Mouse (Mus musculus): ENCODE data around the gene Rnf227. TPM values are rescaled to one million over a fixed set of nuclear protein-coding genes. Genes with fewer than 3 reads are reported as not detected.
A peak's percentile ranks its signal among the peaks of the same experiment; 100 is the strongest.

Rnf227 gene
- 8.0 and 8.3 TPM in 2 replicates for polyA plus RNA-seq (2015; fragmentation: Nextera tagmentation; extraction: Ambion mirVana)

- Histone ChIP-seq H3K27me3 (replicated peaks; ENCODE audit: control insufficient read depth, insufficient read depth, low read length) (peaks cover 4% of the 10 kb centered on the region; the same call in 1 of the 2 replicates), H3K9me3 (ENCODE audit: control insufficient read depth, low read length) (no peaks in the 10 kb centered on the region), H3K36me3 (ENCODE audit: control insufficient read depth, insufficient read depth, low read length) (peaks cover 5% of the 10 kb centered on the region; the same call in 1 of the 2 replicates), H3K9ac (ENCODE audit: low read depth, low read length) (peak within 1 kb of the TSS; percentile 76), H3K4me1 (ENCODE audit: control insufficient read depth, insufficient read depth, low read length) (peaks cover 15% of the 10 kb centered on the region), H3K27ac (ENCODE audit: low read length) (peak within 1 kb of the TSS; percentile 41), H3K4me3 (ENCODE audit: low read length) (peak within 1 kb of the TSS; percentile 68), H3K4me2 (ENCODE audit: low read depth, low read length) (peak within 1 kb of the TSS; percentile 97)
- WGBS, result 2% methylated on average over 99 of the region's 99 CpGs
- peak; percentile 89 for ATAC-seq
These were observed at the start of gene Rnf227 for GRCm38 (mm10) chr11:69340161-69341131. Rnf227 (plus strand) TSS chr11:69340461.

DNA sequence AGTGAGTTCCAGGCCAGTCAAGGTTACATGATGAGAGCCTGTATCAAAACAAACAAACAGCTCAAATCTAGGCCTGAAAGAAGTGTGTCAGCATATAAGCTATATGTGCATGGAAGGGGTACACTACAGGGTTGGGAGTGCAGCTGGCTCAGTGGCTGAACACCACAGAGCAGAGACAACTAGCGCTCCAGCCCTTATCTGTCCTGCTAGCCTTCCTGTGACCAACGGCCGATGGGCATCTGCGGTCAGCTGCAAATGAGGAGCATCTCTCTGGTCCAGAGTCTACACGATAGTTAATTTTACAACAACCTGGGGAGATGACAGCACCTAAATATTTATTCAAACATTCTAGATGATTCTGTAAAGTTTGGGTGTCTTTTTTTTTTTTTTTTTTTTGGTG is 49.1 kb upstream of the Rnf227 start:
- Histone ChIP-seq H3K4me1 (ENCODE audit: control insufficient read depth, insufficient read depth, low read length) (no peaks in the 10 kb centered on the region), H3K9ac (ENCODE audit: low read depth, low read length) (no peak overlapping the region), H3K4me3 (ENCODE audit: low read length) (no peak overlapping the region), H3K27ac (ENCODE audit: low read length) (no peak overlapping the region), H3K36me3 (ENCODE audit: control insufficient read depth, insufficient read depth, low read length) (no peaks in the 10 kb centered on the region), H3K4me2 (ENCODE audit: low read depth, low read length) (no peak overlapping the region), H3K9me3 (ENCODE audit: control insufficient read depth, low read length) (no peaks in the 10 kb centered on the region), H3K27me3 (replicated peaks; ENCODE audit: control insufficient read depth, insufficient read depth, low read length) (no peaks in the 10 kb centered on the region)
- WGBS, result 85% methylated on average over 5 of the region's 5 CpGs
- ATAC-seq, result no peak

GRCm38 (mm10) chr11:69295286-69295685 is 45.0 kb upstream of the Rnf227 start:
- no peak for ATAC-seq
- Histone ChIP-seq H3K9me3 (ENCODE audit: control insufficient read depth, low read length) (no peaks in the 10 kb centered on the region), H3K9ac (ENCODE audit: low read depth, low read length) (no peak overlapping the region), H3K4me1 (ENCODE audit: control insufficient read depth, insufficient read depth, low read length) (no peaks in the 10 kb centered on the region), H3K27ac (ENCODE audit: low read length) (no peak overlapping the region), H3K4me3 (ENCODE audit: low read length) (no peak overlapping the region), H3K4me2 (ENCODE audit: low read depth, low read length) (no peak overlapping the region), H3K36me3 (ENCODE audit: control insufficient read depth, insufficient read depth, low read length) (no peaks in the 10 kb centered on the region; the same call in 1 of the 2 replicates), H3K27me3 (replicated peaks; ENCODE audit: control insufficient read depth, insufficient read depth, low read length) (no peaks in the 10 kb centered on the region)
- WGBS, result 92% methylated on average over 3 of the region's 3 CpGs

GRCm38 (mm10) chr11:69297799-69298198 is 42.5 kb upstream of the Rnf227 start:
- Histone ChIP-seq H3K4me2 (ENCODE audit: low read depth, low read length) (no peak overlapping the region), H3K27me3 (replicated peaks; ENCODE audit: control insufficient read depth, insufficient read depth, low read length) (no peaks in the 10 kb centered on the region), H3K27ac (ENCODE audit: low read length) (no peak overlapping the region), H3K4me1 (ENCODE audit: control insufficient read depth, insufficient read depth, low read length) (no peaks in the 10 kb centered on the region), H3K4me3 (ENCODE audit: low read length) (no peak overlapping the region), H3K9me3 (ENCODE audit: control insufficient read depth, low read length) (no peaks in the 10 kb centered on the region), H3K36me3 (ENCODE audit: control insufficient read depth, insufficient read depth, low read length) (peaks cover 3% of the 10 kb centered on the region), H3K9ac (ENCODE audit: low read depth, low read length) (no peak overlapping the region)
- ATAC-seq, result no peak
- WGBS, result 85% methylated on average over 2 of the region's 2 CpGs

DNA sequence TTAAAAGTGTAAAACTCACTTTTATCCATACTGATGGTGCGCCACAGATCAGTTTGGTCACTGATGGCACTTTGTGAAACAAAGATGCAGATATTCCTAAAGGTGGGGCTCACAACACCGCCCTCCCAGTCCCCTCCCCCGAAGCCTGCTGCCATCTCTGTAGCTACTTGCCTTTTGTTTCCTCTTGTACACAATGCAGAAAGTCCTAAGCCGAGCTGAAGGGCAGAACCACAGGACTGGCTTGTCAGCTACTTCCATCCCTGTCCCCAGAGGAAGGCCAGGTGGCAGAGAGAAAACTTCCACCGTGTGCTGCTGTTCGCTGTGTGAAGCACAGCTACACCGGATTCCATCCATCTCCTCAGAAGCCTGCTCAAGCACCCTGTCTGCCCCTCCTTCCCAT is 42.0 kb upstream of the Rnf227 start:
- Histone ChIP-seq H3K36me3 (ENCODE audit: control insufficient read depth, insufficient read depth, low read length) (peaks cover 3% of the 10 kb centered on the region), H3K4me2 (ENCODE audit: low read depth, low read length) (no peak overlapping the region), H3K4me3 (ENCODE audit: low read length) (no peak overlapping the region), H3K27me3 (replicated peaks; ENCODE audit: control insufficient read depth, insufficient read depth, low read length) (no peaks in the 10 kb centered on the region), H3K9ac (ENCODE audit: low read depth, low read length) (no peak overlapping the region), H3K4me1 (ENCODE audit: control insufficient read depth, insufficient read depth, low read length) (no peaks in the 10 kb centered on the region), H3K9me3 (ENCODE audit: control insufficient read depth, low read length) (no peaks in the 10 kb centered on the region), H3K27ac (ENCODE audit: low read length) (no peak overlapping the region)
- WGBS, result 76% methylated on average over 7 of the region's 7 CpGs
- no peak for ATAC-seq

DNA sequence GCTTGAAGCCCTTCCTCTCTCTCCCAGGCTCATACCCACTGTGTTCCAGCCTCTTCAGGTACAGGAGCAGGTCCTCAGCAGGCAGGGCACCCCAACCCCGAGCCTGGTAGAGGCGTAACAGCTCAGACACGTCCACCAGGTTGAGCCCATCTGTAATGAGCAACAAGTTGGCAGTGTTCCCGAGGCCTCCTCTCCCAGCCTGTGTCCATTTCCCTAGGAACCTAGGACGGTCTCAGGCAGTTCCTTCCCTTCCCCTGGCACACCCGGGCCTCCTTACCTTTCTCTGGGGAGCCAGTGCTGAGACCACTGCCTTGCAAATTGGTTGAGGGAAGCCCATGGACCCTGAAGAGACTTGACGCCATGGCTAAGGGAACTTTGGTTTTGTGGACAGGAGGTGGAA is 37.4 kb upstream of the Rnf227 start:
- no peak overlapping the region for H3K4me2 ChIP-seq (ENCODE audit: low read depth, low read length)
- no peaks in the 10 kb centered on the region for H3K9me3 ChIP-seq (ENCODE audit: control insufficient read depth, low read length)
- no peak overlapping the region for H3K9ac ChIP-seq (ENCODE audit: low read depth, low read length)
- 81% methylated on average over 7 of the region's 7 CpGs for WGBS
- no peak overlapping the region for H3K4me3 ChIP-seq (ENCODE audit: low read length)
- H3K36me3 ChIP-seq (ENCODE audit: control insufficient read depth, insufficient read depth, low read length), result peaks cover 15% of the 10 kb centered on the region
- no peaks in the 10 kb centered on the region for H3K27me3 ChIP-seq (replicated peaks; ENCODE audit: control insufficient read depth, insufficient read depth, low read length)
- no peak overlapping the region for H3K27ac ChIP-seq (ENCODE audit: low read length)
- no peaks in the 10 kb centered on the region for H3K4me1 ChIP-seq (ENCODE audit: control insufficient read depth, insufficient read depth, low read length)
- ATAC-seq, result no peak

- H3K4me1 ChIP-seq (ENCODE audit: control insufficient read depth, insufficient read depth, low read length), result no peaks in the 10 kb centered on the region
- H3K36me3 ChIP-seq (ENCODE audit: control insufficient read depth, insufficient read depth, low read length), result peaks cover 23% of the 10 kb centered on the region
- 93% methylated on average over 9 of the region's 9 CpGs for WGBS
- no peak overlapping the region for H3K9ac ChIP-seq (ENCODE audit: low read depth, low read length)
- H3K27ac ChIP-seq (ENCODE audit: low read length), result no peak overlapping the region
- no peaks in the 10 kb centered on the region for H3K27me3 ChIP-seq (replicated peaks; ENCODE audit: control insufficient read depth, insufficient read depth, low read length)
- H3K4me2 ChIP-seq (ENCODE audit: low read depth, low read length), result no peak overlapping the region
- no peak overlapping the region for H3K4me3 ChIP-seq (ENCODE audit: low read length)
- H3K9me3 ChIP-seq (ENCODE audit: control insufficient read depth, low read length), result no peaks in the 10 kb centered on the region
- no peak for ATAC-seq
These were observed 35.0 kb upstream of the Rnf227 start for GRCm38 (mm10) chr11:69305291-69305690.

GRCm38 (mm10) chr11:69306039-69306438 is 34.2 kb upstream of the Rnf227 start:
- Histone ChIP-seq H3K9me3 (ENCODE audit: control insufficient read depth, low read length) (no peaks in the 10 kb centered on the region), H3K27me3 (replicated peaks; ENCODE audit: control insufficient read depth, insufficient read depth, low read length) (no peaks in the 10 kb centered on the region), H3K36me3 (ENCODE audit: control insufficient read depth, insufficient read depth, low read length) (peaks cover 30% of the 10 kb centered on the region), H3K4me2 (ENCODE audit: low read depth, low read length) (no peak overlapping the region), H3K4me3 (ENCODE audit: low read length) (no peak overlapping the region), H3K4me1 (ENCODE audit: control insufficient read depth, insufficient read depth, low read length) (no peaks in the 10 kb centered on the region), H3K9ac (ENCODE audit: low read depth, low read length) (no peak overlapping the region), H3K27ac (ENCODE audit: low read length) (no peak overlapping the region)
- ATAC-seq, result no peak
- WGBS, result 97% methylated on average over 2 of the region's 2 CpGs

DNA sequence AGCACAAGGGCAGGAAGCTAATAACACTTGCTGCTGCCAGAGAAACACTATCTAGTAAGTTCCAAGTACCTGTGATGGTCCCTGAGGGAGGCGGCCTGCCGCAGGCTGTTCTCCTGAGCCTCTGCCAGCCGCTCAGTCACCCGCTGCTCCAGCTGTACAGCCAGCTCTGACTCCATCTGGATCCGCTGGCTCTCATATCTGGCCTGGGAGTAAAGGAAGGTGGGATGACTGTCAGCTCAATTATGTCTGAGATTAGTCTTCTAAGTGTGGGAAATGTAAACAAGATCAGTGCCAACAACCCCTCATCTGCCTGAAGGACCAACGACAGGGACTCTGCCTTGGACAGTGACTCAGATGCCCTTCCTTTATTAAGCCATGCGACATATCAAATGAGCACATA is 29.0 kb upstream of the Rnf227 start:
- H3K9me3 ChIP-seq (ENCODE audit: control insufficient read depth, low read length), result no peaks in the 10 kb centered on the region
- no peak overlapping the region for H3K27ac ChIP-seq (ENCODE audit: low read length)
- no peaks in the 10 kb centered on the region for H3K4me1 ChIP-seq (ENCODE audit: control insufficient read depth, insufficient read depth, low read length)
- no peaks in the 10 kb centered on the region for H3K27me3 ChIP-seq (replicated peaks; ENCODE audit: control insufficient read depth, insufficient read depth, low read length)
- H3K4me3 ChIP-seq (ENCODE audit: low read length), result no peak overlapping the region
- H3K9ac ChIP-seq (ENCODE audit: low read depth, low read length), result no peak overlapping the region
- ATAC-seq, result no peak
- no peak overlapping the region for H3K4me2 ChIP-seq (ENCODE audit: low read depth, low read length)
- peaks cover 22% of the 10 kb centered on the region for H3K36me3 ChIP-seq (ENCODE audit: control insufficient read depth, insufficient read depth, low read length)
- 74% methylated on average over 7 of the region's 7 CpGs for WGBS
